Mouse (Mus musculus) heart, embryonic 11.5 days (tissue): ENCODE results near the gene Prkca. TPM values are rescaled to one million over a fixed set of nuclear protein-coding genes. Genes with fewer than 3 reads are reported as not detected.

Experiments
- ATAC-seq: fragments of 200-750 bp; cut with Nextera tagmentation; replicated peaks from 2 replicates; pipeline ENCODE4 v1.8.0; 2017; ENCODE audit warnings: moderate library complexity; ENCODE audit not compliant: insufficient number of reproducible peaks, low FRiP score, low TSS enrichment
- H3K27ac ChIP-seq: fragments of 300-500 bp; sonication (generic); 2 replicates; pipeline ENCODE4 v1.5.1; 2014; ENCODE audit warnings: mild to moderate bottlenecking, low read depth, low read length
- H3K27me3 ChIP-seq: fragments of 300-500 bp; sonication (generic); 2 replicates; pipeline ENCODE4 v1.6.1; 2014; ENCODE audit warnings: mild to moderate bottlenecking, low read length, mixed read lengths; ENCODE audit not compliant: control insufficient read depth, insufficient read depth
- H3K36me3 ChIP-seq: fragments of 300-500 bp; sonication (generic); 2 replicates; pipeline ENCODE4 v1.6.1; 2014; ENCODE audit warnings: mild to moderate bottlenecking, low read length, moderate library complexity, mixed read lengths; ENCODE audit not compliant: control insufficient read depth, insufficient read depth
- H3K4me1 ChIP-seq: fragments of 300-500 bp; sonication (generic); 2 replicates; pipeline ENCODE4 v1.6.1; 2014; ENCODE audit warnings: low read length; ENCODE audit not compliant: control insufficient read depth, insufficient read depth
- H3K4me2 ChIP-seq: fragments of 300-500 bp; sonication (generic); 2 replicates; pipeline ENCODE4 v1.6.1; 2014; ENCODE audit warnings: mild to moderate bottlenecking, moderate library complexity
- H3K4me3 ChIP-seq: fragments of 300-500 bp; sonication (generic); 2 replicates; pipeline ENCODE4 v1.5.1; 2014; ENCODE audit warnings: low read depth, low read length
- H3K9ac ChIP-seq: fragments of 300-500 bp; sonication (generic); 2 replicates; pipeline ENCODE4 v1.6.1; 2014; ENCODE audit warnings: mild to moderate bottlenecking, low read depth, low read length, moderate library complexity
- H3K9me3 ChIP-seq: fragments of 300-500 bp; sonication (generic); replicated peaks from 2 replicates; pipeline ENCODE4 v1.6.1; 2016; ENCODE audit warnings: low read length; ENCODE audit not compliant: control insufficient read depth
- WGBS: fragments of 180-500 bp; shearing (Covaris S2); extraction: QIAGEN DNeasy Blood & Tissue Kit; methylation state at CpG from one replicate; pipeline ENCODE4 v1.1.7; 2014; ENCODE audit not compliant: insufficient replicate concordance; 5-methylcytosine and 5-hydroxymethylcytosine counted together
- polyA plus RNA-seq: library from polyadenylated mRNA; unstranded; fragments of >200 nt; fragmentation: Nextera tagmentation; extraction: Ambion mirVana; gene quantifications from 2 replicates; pipeline ENCODE4 v1.2.1, GENCODE M21; 2014

The Prkca gene
- polyA plus RNA-seq, 1 experiment from 2014 or later = 16.9 TPM

DNA sequence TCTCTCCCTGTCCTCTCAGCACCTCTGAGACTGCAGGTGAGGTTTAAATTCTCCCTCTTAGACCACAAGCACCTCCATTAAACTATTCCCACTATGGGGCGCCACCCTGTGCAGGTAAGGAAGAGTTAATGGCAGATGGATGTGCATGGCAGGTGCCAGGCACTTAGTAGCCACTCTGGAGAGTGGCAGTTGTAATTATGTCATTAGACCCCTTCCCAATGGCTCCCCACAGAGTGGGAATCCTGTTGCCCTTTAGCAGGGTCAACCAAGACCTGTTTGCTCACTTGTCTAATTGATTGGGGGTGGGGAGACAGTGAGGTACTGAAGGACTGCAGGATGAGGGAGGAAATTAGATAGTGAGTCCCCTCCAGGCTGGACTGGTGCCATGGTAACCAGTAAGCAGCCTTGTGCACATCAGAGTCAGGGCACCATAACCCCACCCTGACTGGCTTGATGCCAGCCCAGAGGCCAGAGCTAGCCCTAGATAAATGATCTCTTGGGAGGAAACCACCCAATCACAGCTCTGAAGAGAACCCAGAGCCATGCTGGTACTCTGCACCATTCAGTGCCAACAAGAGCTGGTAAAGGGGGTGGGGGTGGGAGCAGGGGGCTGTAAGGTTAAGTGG lies 63.9 kb downstream of the Prkca start:
- WGBS = 93% methylated on average over 1 of the region's 1 CpGs
- 0 out of 2 replicates have a peak, but pooled peaks have one; percentile 55 for ATAC-seq

DNA sequence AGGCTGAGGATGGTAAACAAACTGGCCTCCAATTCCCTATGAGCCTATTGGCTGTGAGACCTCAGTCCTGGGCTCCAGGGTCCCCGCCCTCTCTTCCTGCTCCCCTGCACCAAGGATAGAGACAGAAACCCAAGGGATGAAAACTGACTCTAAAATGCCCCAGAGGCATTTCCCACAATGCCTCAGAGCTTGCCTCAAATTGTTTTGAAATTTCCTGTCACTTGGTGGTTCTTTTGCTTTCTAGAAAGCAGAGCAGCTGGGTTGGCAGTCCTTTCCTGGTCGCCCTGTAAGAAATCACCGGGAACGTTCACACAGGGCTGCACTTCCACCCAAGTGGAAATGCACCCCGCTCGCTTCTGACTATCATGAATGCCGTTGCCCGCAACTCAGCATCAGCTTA lies 66.6 kb downstream of the Prkca start:
- ATAC-seq = no peak
- WGBS = 84% methylated on average over 8 of the region's 8 CpGs
- Histone ChIP-seq H3K27me3 (no peaks in the 10 kb centered on the region), H3K4me3 (no peak overlapping the region), H3K4me2 (no peak overlapping the region), H3K36me3 (no peaks in the 10 kb centered on the region), H3K9ac (no peak overlapping the region), H3K9me3 (no peaks in the 10 kb centered on the region), H3K27ac (no peak overlapping the region), H3K4me1 (peaks cover 19% of the 10 kb centered on the region)

More for the DNA sequence above, 63.9 kb downstream of the Prkca start:
- Histone ChIP-seq H3K4me3 (no peak overlapping the region), H3K4me1 (peaks cover 15% of the 10 kb centered on the region), H3K9me3 (no peaks in the 10 kb centered on the region), H3K36me3 (no peaks in the 10 kb centered on the region), H3K27ac (no peak overlapping the region), H3K9ac (no peak overlapping the region), H3K27me3 (no peaks in the 10 kb centered on the region), H3K4me2 (no peak overlapping the region)

DNA sequence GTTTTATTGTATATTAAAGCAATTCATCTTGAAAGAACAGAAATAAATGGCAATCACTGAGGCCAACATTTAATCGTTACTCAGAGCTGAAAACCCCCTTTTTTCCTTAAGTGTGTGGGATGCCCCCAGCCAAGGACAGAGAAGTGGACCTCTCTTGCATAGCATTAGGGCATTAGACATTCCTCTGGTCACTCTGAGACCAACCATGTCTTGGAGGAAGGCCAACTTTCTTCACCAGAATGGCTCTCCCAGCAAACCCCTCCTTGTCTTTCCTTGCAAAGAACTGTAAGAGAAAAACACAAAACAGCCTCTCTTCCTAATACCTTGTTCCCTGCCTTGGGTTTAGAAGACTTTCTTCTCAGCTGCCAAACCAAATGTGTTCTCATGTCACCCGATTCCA lies 67.6 kb downstream of the Prkca start:
- H3K4me1 ChIP-seq = peaks cover 23% of the 10 kb centered on the region
- H3K9ac ChIP-seq = no peak overlapping the region
- H3K4me3 ChIP-seq = no peak overlapping the region
- WGBS = 74% methylated on average over 2 of the region's 2 CpGs
- H3K9me3 ChIP-seq = no peaks in the 10 kb centered on the region
- H3K27ac ChIP-seq = no peak overlapping the region
- no peak overlapping the region for H3K4me2 ChIP-seq
- no peaks in the 10 kb centered on the region for H3K36me3 ChIP-seq
- no peaks in the 10 kb centered on the region for H3K27me3 ChIP-seq
- ATAC-seq = no peak

DNA sequence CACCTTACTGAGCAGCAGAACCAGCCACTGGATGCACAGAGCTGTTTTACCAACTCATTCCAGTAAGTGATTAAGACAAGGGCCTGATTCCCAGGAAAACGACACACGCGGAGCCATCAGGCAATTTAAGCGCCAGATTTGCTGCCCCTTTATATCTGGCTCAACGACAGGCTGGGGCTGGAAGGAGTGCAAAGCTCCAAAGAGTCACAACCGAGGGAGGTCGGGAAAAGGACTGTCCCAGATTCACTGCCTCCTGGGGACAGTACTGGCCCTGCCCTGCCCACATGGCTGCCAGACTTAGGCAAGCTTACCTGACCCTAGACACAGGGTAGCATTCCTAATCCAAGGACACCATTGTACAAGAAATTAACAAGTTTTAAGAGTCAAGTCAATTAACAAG lies 69.7 kb downstream of the Prkca start:
- Histone ChIP-seq H3K27me3 (no peaks in the 10 kb centered on the region), H3K4me2 (no peak overlapping the region), H3K4me1 (peaks cover 23% of the 10 kb centered on the region), H3K27ac (no peak overlapping the region), H3K36me3 (no peaks in the 10 kb centered on the region), H3K9me3 (no peaks in the 10 kb centered on the region), H3K9ac (no peak overlapping the region), H3K4me3 (no peak overlapping the region)
- WGBS = 48% methylated on average over 7 of the region's 7 CpGs
- no peak for ATAC-seq

DNA sequence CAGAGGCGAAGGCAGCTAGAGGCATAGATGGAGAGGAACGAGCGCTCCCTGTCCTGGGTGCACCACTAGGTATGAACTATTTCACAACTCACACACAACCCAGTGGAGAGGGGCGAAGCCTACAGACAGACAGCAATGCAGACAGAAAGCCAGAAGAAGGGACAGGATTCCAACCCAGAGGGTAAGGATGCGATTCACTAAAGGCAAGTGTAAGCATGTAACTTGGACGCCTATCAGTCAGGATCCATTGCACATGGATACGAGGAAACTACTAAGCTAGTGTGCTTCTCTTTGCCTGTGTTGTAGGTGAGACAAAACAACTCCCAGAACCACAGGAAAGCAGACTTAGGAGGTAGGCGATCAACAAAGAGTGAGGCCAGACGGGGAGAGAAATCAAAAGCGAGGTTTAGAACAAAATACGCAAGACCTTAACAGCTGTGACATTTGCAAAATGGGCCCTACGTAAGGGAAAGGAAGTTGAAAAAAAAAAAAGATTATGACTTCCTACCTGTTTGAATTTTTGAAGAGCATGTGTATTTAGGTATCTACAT lies 70.2 kb downstream of the Prkca start:
- H3K4me2 ChIP-seq = no peak overlapping the region
- H3K4me1 ChIP-seq = peaks cover 28% of the 10 kb centered on the region
- no peak overlapping the region for H3K9ac ChIP-seq
- 88% methylated on average over 12 of the region's 12 CpGs for WGBS
- ATAC-seq = no peak
- H3K27me3 ChIP-seq = no peaks in the 10 kb centered on the region
- H3K9me3 ChIP-seq = no peaks in the 10 kb centered on the region
- no peak overlapping the region for H3K4me3 ChIP-seq
- H3K36me3 ChIP-seq = no peaks in the 10 kb centered on the region
- H3K27ac ChIP-seq = no peak overlapping the region

DNA sequence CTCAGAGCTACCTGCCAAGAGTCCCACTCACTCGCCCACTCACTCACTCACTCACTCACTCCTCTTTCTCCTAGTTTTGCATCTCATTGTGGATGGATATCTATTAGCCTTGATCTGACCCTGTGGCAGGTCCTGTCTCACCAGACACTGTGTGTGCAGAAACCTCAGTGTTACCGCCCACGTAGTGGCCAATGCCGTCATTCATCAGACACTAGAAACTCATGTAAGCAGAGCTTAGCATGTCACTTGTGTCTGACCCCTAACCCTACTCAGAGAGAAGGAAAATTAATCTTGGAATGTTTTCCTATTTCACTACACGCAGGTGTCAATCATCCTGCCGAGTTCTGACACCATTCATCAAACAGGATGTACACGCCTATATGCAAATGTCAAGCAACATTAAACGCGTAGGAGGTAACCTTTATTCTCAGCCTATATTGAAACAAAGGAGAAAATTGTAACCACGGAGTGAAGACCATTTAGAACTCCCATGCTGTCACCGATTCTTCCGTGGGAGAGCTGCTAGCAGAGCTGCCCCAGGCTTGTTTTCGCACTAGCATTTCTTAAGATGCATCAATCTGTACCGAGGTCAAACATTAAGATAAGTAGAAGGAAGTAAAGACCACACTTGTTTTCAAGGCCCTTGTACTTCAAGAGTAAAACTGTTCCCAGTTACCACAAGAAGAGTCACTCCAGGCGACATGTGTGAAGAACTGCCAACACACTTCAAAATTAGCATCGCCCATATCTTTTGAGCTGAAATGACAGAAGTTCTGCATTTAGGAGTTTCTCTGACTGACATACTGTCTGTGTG lies 70.9 kb downstream of the Prkca start:
- Histone ChIP-seq H3K36me3 (no peaks in the 10 kb centered on the region), H3K4me1 (peaks cover 35% of the 10 kb centered on the region), H3K27me3 (no peaks in the 10 kb centered on the region), H3K27ac (no peak overlapping the region), H3K4me2 (no peak overlapping the region), H3K9me3 (no peaks in the 10 kb centered on the region), H3K9ac (no peak overlapping the region), H3K4me3 (no peak overlapping the region)
- WGBS = 78% methylated on average over 16 of the region's 16 CpGs
- ATAC-seq = no peak

DNA sequence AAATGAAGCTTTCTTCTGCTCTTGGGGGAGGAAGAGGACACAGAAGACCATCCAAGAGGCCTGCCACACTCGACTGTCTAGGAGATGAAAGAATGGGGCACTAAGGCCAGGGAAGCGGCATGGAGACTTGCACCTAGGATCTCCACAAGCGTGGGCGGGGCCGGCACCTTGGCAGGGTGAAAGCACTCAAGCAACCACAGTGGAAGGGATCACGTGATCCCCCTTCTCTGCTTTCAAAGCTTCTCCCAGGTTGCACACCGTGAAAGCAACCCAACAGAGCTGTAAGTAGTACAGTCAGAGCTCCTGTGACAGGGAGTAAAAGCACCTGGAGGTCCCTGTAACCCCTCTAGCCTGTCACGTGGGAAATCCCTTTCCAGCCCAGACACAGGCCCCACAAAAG lies 72.4 kb downstream of the Prkca start:
- no peaks in the 10 kb centered on the region for H3K9me3 ChIP-seq
- ATAC-seq = no peak
- WGBS = 49% methylated on average over 8 of the region's 8 CpGs
- no peak overlapping the region for H3K4me2 ChIP-seq
- no peak overlapping the region for H3K27ac ChIP-seq
- H3K9ac ChIP-seq = no peak overlapping the region
- H3K4me3 ChIP-seq = no peak overlapping the region
- no peaks in the 10 kb centered on the region for H3K27me3 ChIP-seq
- peaks cover 45% of the 10 kb centered on the region for H3K4me1 ChIP-seq
- H3K36me3 ChIP-seq = no peaks in the 10 kb centered on the region

DNA sequence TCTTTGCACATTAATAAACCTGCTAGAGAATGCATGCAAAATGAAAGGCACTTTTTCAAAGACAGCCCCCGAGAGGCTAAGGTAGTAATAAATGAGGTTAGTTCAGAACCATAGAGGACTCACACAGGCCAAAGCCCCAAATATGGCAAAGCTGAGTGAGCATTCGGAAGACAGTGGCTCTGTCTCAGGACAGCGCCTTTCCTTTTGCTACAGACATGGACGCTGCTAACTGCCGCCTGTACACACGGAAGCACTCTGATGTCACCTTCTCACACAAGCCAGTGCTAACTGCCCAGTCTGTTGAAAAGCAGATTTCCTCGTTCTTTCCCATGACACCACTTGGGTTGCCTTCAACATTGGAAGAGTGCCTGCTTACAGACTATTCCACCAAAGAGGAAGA lies 74.2 kb downstream of the Prkca start:
- Histone ChIP-seq H3K27me3 (no peaks in the 10 kb centered on the region), H3K9me3 (no peaks in the 10 kb centered on the region), H3K4me3 (no peak overlapping the region), H3K36me3 (no peaks in the 10 kb centered on the region), H3K27ac (no peak overlapping the region), H3K9ac (no peak overlapping the region), H3K4me2 (no peak overlapping the region), H3K4me1 (peaks cover 52% of the 10 kb centered on the region)
- ATAC-seq = no peak
- 67% methylated on average over 7 of the region's 7 CpGs for WGBS
